Mouse (Mus musculus) thymus, postnatal 0 days (tissue): ENCODE results near the gene Aox3. TPM values are rescaled to one million over a fixed set of nuclear protein-coding genes. Genes with fewer than 3 reads are reported as not detected.

Experiments
- DNase-seq: peaks from one replicate; pipeline ENCODE4 v3.0.0-alpha.2; 2015; ENCODE audit warnings: low spot score
- polyA plus RNA-seq: library from polyadenylated mRNA; unstranded; fragments of >200 nt; fragmentation: Nextera tagmentation; extraction: Ambion mirVana; gene quantifications from 2 replicates; pipeline ENCODE4 v1.2.1, GENCODE M21; 2015

Gene Aox3
- polyA plus RNA-seq, 1 experiment from 2014 or later, result 0.30 TPM

- no peak for DNase-seq
These were observed 84.1 kb downstream of the Aox3 start for GRCm38 (mm10) chr1:58197023-58197422.

- DNase-seq, result no peak
These were observed 85.5 kb downstream of the Aox3 start for GRCm38 (mm10) chr1:58198386-58198785.

GRCm38 (mm10) chr1:58210203-58210602 is 97.3 kb downstream of the Aox3 start, which contains the start of gene Aox4:
Aox4 (plus strand) TSS chr1:58210397.
- no peak for DNase-seq

- no peak for DNase-seq
These were observed 99.9 kb downstream of the Aox3 start for GRCm38 (mm10) chr1:58212805-58213204.

GRCm38 (mm10) chr1:58213838-58214237 is 100.9 kb downstream of the Aox3 start:
- no peak for DNase-seq

- no peak for DNase-seq
These were observed 102.4 kb downstream of the Aox3 start for GRCm38 (mm10) chr1:58215353-58215752.

GRCm38 (mm10) chr1:58215956-58216532 is 103.1 kb downstream of the Aox3 start:
- no peak for DNase-seq

GRCm38 (mm10) chr1:58221070-58221469 is 108.1 kb downstream of the Aox3 start:
- DNase-seq, result no peak

GRCm38 (mm10) chr1:58221879-58222278 is 108.9 kb downstream of the Aox3 start:
- no peak for DNase-seq

GRCm38 (mm10) chr1:58228086-58228485 is 115.2 kb downstream of the Aox3 start:
- DNase-seq, result no peak

GRCm38 (mm10) chr1:58228916-58229315 is 116.0 kb downstream of the Aox3 start:
- DNase-seq, result no peak

GRCm38 (mm10) chr1:58229774-58230173 is 116.8 kb downstream of the Aox3 start:
- DNase-seq, result no peak

GRCm38 (mm10) chr1:58230542-58230941 is 117.6 kb downstream of the Aox3 start:
- DNase-seq, result no peak

- no peak for DNase-seq
These were observed 122.5 kb downstream of the Aox3 start for GRCm38 (mm10) chr1:58235405-58235804.

- no peak for DNase-seq
These were observed 124.8 kb downstream of the Aox3 start for GRCm38 (mm10) chr1:58237527-58238299.

- no peak for DNase-seq
These were observed 125.5 kb downstream of the Aox3 start for GRCm38 (mm10) chr1:58238440-58238839.

GRCm38 (mm10) chr1:58238961-58239360 is 126.0 kb downstream of the Aox3 start:
- no peak for DNase-seq

GRCm38 (mm10) chr1:58240347-58240746 is 127.4 kb downstream of the Aox3 start:
- DNase-seq, result peak; percentile 3

GRCm38 (mm10) chr1:58244487-58244886 is 131.6 kb downstream of the Aox3 start:
- DNase-seq, result no peak

GRCm38 (mm10) chr1:58248518-58248917 is 135.6 kb downstream of the Aox3 start:
- DNase-seq, result no peak
